Mouse (Mus musculus) C2C12 (cell line): ENCODE data around the gene Cd8b1. TPM values are rescaled to one million over a fixed set of nuclear protein-coding genes. Genes with fewer than 3 reads are reported as not detected.

Experiments used
- H3K27me3 ChIP-seq: one replicate; pipeline ENCODE4 v1.6.1; 2011; ENCODE audit not compliant: control insufficient read depth, insufficient read depth, insufficient read length
- H3K36me3 ChIP-seq: one replicate; pipeline ENCODE4 v1.6.1; 2011; ENCODE audit not compliant: control insufficient read depth, insufficient read depth
- H3K4me3 ChIP-seq: one replicate; pipeline ENCODE4 v1.5.1; 2011; ENCODE audit warnings: mild to moderate bottlenecking, control low read depth; ENCODE audit not compliant: poor library complexity, insufficient read depth, severe bottlenecking
- H3K79me2 ChIP-seq: one replicate; pipeline ENCODE4 v1.6.1; 2011; ENCODE audit not compliant: control insufficient read depth, insufficient read depth
- H3K79me3 ChIP-seq: one replicate; pipeline ENCODE4 v1.6.1; 2011; ENCODE audit warnings: low read depth, control low read depth
- H3ac ChIP-seq: one replicate; pipeline ENCODE3; 2011; ENCODE audit warnings: low read depth; ENCODE audit not compliant: control insufficient read depth, insufficient read length
- CEBPB ChIP-seq: IDR thresholded peaks from one replicate; pipeline ENCODE4 v1.6.1; 2011; ENCODE audit warnings: low read depth, mild to moderate bottlenecking, control low read depth, moderate library complexity
- CTCF ChIP-seq: IDR thresholded peaks from one replicate; pipeline ENCODE4 v1.5.1; 2011; ENCODE audit not compliant: control insufficient read depth, insufficient read depth, insufficient read length
- FOSL1 ChIP-seq: IDR thresholded peaks from one replicate; pipeline ENCODE4 v1.8.0; 2011; ENCODE audit warnings: mild to moderate bottlenecking, low read length; ENCODE audit not compliant: poor library complexity, insufficient read depth, severe bottlenecking
- MAX ChIP-seq: IDR thresholded peaks from one replicate; pipeline ENCODE4 v1.6.1; 2011; ENCODE audit warnings: mild to moderate bottlenecking, control low read depth
- MYOD1 ChIP-seq: IDR thresholded peaks from one replicate; pipeline ENCODE4 v1.6.1; 2011; ENCODE audit warnings: low read depth; ENCODE audit not compliant: control insufficient read depth, insufficient read length
- MYOG ChIP-seq: IDR thresholded peaks from one replicate; pipeline ENCODE4 v1.6.1; 2011; ENCODE audit not compliant: control insufficient read depth, insufficient read length; ENCODE audit errors: extremely low read depth
- USF1 ChIP-seq: IDR thresholded peaks from one replicate; pipeline ENCODE4 v1.6.1; 2011; ENCODE audit warnings: low read depth, mild to moderate bottlenecking, control low read depth, moderate library complexity
- long read RNA-seq, 2 experiments: library from polyadenylated mRNA; unstranded; transcript quantifications; one replicate each; pipeline ENCODE4 v2.0.0; 2019 to 2020
- polyA plus RNA-seq: library from polyadenylated mRNA; unstranded; fragments of >200 nt; fragmentation: generic; extraction: Trizol; gene quantifications from one replicate; pipeline ENCODE4 v1.2.1, GENCODE M21; 2012; ENCODE audit warnings: missing spikeins

The Cd8b1 gene
- not detected for polyA plus RNA-seq
- long read RNA-seq, experiment 1: 0 reads
- long read RNA-seq, experiment 2: 0 reads

- no peak for TF ChIP-seq MAX
- no peak for TF ChIP-seq CEBPB
- no peak for TF ChIP-seq FOSL1
- no peak for TF ChIP-seq MYOG
- TF ChIP-seq CTCF: no peak
- no peak for TF ChIP-seq MYOD1
- no peak for TF ChIP-seq USF1
- no peak within 1 kb of the TSS for H3K4me3 ChIP-seq
- no peaks in the 10 kb centered on the region for H3K79me3 ChIP-seq
- no peak within 1 kb of the TSS for H3ac ChIP-seq
- H3K79me2 ChIP-seq: no peaks in the 10 kb centered on the region
- H3K27me3 ChIP-seq: no peaks in the 10 kb centered on the region
- no peaks in the 10 kb centered on the region for H3K36me3 ChIP-seq
Observed at GRCm38 (mm10) chr6:71322491-71322921, at the start of gene Cd8b1. Gene Cd8b1 (plus strand): TSS chr6:71322788.

DNA sequence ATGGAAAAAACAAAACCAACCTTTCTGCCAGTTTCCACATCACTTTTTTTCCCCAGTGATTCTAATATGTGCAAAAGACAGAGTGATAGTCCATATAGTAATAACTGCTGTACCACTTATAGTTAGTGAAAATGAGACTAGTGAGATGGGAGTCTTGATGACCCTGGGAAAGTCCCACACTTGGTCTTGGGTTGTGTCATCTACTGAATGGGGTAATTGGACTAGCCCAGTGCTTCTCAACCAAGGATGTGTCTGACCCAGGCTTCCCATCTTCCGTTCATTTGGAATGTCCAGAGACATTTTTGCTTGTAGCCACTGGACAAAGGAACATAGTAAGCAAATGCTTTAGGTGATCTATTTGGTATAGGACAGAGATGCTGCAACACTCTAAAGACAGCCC is 48.9 kb upstream of the Cd8b1 start:
- peaks cover 10% of the 10 kb centered on the region for H3K79me3 ChIP-seq
- no peak overlapping the region for H3ac ChIP-seq
- no peaks in the 10 kb centered on the region for H3K27me3 ChIP-seq
- no peaks in the 10 kb centered on the region for H3K36me3 ChIP-seq
- H3K4me3 ChIP-seq: no peak overlapping the region
- H3K79me2 ChIP-seq: peaks cover 25% of the 10 kb centered on the region
- no peak for TF ChIP-seq MYOG

DNA sequence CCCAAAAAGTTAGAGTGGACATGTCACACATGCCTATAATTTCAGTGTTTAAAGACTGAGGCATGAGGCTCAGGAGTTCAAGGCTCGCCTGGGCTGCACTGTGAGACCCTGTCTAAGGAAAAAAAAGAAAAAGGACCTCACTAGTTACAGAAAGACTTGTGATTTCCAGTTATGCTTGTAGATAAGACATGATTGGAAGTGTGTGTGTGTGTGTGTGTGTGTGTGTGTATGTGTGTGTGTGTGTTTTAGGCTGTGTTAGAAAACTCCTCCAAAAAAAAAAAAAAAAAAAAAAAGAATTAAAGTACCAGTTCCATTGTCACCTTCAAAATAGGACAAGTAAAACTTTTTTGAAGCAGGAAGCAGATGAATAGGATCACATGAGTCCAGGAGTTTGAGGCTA is 48.0 kb upstream of the Cd8b1 start:
- H3K4me3 ChIP-seq: no peak overlapping the region
- H3K79me3 ChIP-seq: peaks cover 10% of the 10 kb centered on the region
- no peaks in the 10 kb centered on the region for H3K36me3 ChIP-seq
- TF ChIP-seq MYOG: no peak
- no peak for TF ChIP-seq MYOD1
- TF ChIP-seq MAX: no peak
- TF ChIP-seq CTCF: no peak
- TF ChIP-seq CEBPB: no peak
- H3ac ChIP-seq: no peak overlapping the region
- H3K79me2 ChIP-seq: peaks cover 25% of the 10 kb centered on the region
- H3K27me3 ChIP-seq: no peaks in the 10 kb centered on the region

DNA sequence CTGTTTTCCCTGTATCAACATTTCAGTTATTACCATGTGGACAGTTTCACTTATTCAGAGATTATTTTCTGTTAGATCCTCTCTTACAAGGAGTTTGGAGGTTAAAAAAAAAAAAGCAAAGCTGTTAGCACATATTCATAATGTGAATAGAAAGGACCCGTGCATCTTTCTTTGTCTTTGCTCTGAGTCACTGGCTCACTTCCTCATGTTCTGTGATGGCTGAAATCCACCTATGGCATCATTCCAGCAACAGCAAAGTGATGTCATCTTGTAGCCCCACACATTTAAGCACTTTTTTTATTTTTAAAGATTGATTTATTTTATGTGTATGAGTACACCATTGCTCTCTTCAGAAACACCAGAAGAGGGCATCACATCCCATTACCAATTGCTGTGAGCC is 43.2 kb upstream of the Cd8b1 start:
- no peak overlapping the region for H3K4me3 ChIP-seq
- no peaks in the 10 kb centered on the region for H3K79me3 ChIP-seq
- H3ac ChIP-seq: no peak overlapping the region
- no peaks in the 10 kb centered on the region for H3K27me3 ChIP-seq
- peaks cover 9% of the 10 kb centered on the region for H3K36me3 ChIP-seq
- TF ChIP-seq MYOG (no peak), USF1 (no peak), CTCF (no peak), FOSL1 (no peak), MYOD1 (no peak), MAX (no peak)
- H3K79me2 ChIP-seq: no peaks in the 10 kb centered on the region

GRCm38 (mm10) chr6:71293509-71293908 is 29.1 kb upstream of the Cd8b1 start:
- Histone ChIP-seq H3K27me3 (no peaks in the 10 kb centered on the region), H3K4me3 (no peak overlapping the region), H3K36me3 (no peaks in the 10 kb centered on the region), H3K79me3 (no peaks in the 10 kb centered on the region), H3ac (no peak overlapping the region), H3K79me2 (no peaks in the 10 kb centered on the region)
- no peak for TF ChIP-seq MYOD1
- no peak for TF ChIP-seq FOSL1
- TF ChIP-seq MYOG: no peak
- no peak for TF ChIP-seq USF1
- no peak for TF ChIP-seq MAX
- TF ChIP-seq CEBPB: no peak
- no peak for TF ChIP-seq CTCF

DNA sequence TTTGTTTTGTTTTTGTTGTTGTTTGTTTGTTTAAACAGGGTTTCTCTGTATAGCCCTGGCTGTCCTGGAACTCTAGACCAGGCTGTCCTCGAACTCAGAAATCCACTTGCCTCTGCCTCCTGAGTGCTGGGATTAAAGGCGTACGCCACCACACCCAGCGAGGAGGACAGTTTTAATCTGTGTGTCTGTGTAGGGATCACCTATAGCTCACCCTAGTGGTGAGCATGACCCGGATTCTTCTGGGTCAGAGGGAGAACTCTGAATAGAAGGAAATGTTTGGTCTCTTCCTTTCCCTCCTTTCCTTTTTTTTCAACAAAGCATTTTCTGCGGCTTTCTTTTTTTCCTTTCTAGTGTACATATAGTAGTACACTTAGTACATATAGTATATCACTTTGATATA is 27.3 kb upstream of the Cd8b1 start:
- no peaks in the 10 kb centered on the region for H3K36me3 ChIP-seq
- H3K79me3 ChIP-seq: no peaks in the 10 kb centered on the region
- no peak overlapping the region for H3ac ChIP-seq
- H3K27me3 ChIP-seq: peaks cover under 1% of the 10 kb centered on the region
- H3K79me2 ChIP-seq: no peaks in the 10 kb centered on the region
- no peak overlapping the region for H3K4me3 ChIP-seq
- no peak for TF ChIP-seq MYOG
- no peak for TF ChIP-seq CTCF
- TF ChIP-seq MAX: no peak
- no peak for TF ChIP-seq CEBPB
- no peak for TF ChIP-seq MYOD1
- TF ChIP-seq FOSL1: no peak
- no peak for TF ChIP-seq USF1

- TF ChIP-seq CEBPB: no peak
- no peak for TF ChIP-seq MAX
- no peak for TF ChIP-seq CTCF
- TF ChIP-seq MYOD1: no peak
- no peak for TF ChIP-seq MYOG
- no peak for TF ChIP-seq FOSL1
- no peak for TF ChIP-seq USF1
- H3ac ChIP-seq: no peak overlapping the region
- H3K36me3 ChIP-seq: no peaks in the 10 kb centered on the region
- H3K79me3 ChIP-seq: no peaks in the 10 kb centered on the region
- H3K79me2 ChIP-seq: no peaks in the 10 kb centered on the region
- H3K4me3 ChIP-seq: no peak overlapping the region
- peaks cover 18% of the 10 kb centered on the region for H3K27me3 ChIP-seq
Observed at GRCm38 (mm10) chr6:71298051-71298450, 24.5 kb upstream of the Cd8b1 start.
